Comparison of ENCODE assay signal across 27 mouse cellular contexts in genomic region chr8:36030237-36030636, GRCm38 (mm10).
A peak's percentile ranks its signal among the peaks of the same experiment; 100 is the strongest.
DNase-seq lines count a peak whose midpoint lies in the region; ATAC-seq lines count a peak whose summit lies in the region.
"Had no signal": no experiment of that assay in that cellular context is flagged by ENCODE, and none has a peak within 500 bp of the region (broad histone marks: within the 10 kb centered on the region; RNA-seq: fewer than 3 reads in every experiment).

No protein-coding gene starts in this region.

- no peaks in the 10 kb centered on the region for H3K9me3 ChIP-seq in kidney, embryonic 14.5 days (ENCODE audit: control insufficient read depth, low read length)
- H3K9me3 ChIP-seq: embryonic facial prominence, embryonic 12.5 days; embryonic facial prominence, embryonic 15.5 days; G1E; heart, embryonic 10.5 days; heart, embryonic 13.5 days; hindbrain, embryonic 12.5 days; hindbrain, embryonic 15.5 days had no signal

- 0 out of 2 replicates have a peak, but pooled peaks have one; percentile 28 for ATAC-seq in kidney, embryonic 14.5 days (ENCODE audit: low FRiP score, low TSS enrichment)
- ATAC-seq in CD4-positive, CD25-positive, alpha-beta regulatory T cell, adult 4 months, result peak; percentile 16
- ATAC-seq: forebrain, embryonic 14.5 days; forebrain, postnatal 0 days; Patski had no signal

- DNase-seq in embryo, embryonic 10.5 days (ENCODE audit: low spot score), result peak; percentile 25
- DNase-seq in embryo, embryonic 11 days, result no peak
- DNase-seq in kidney, postnatal 14 days, result no peak
- peak; percentile 30 for DNase-seq in splenic B cell, adult 2 months (ENCODE audit: low read depth, low spot score)
- DNase-seq in heart, postnatal 14 days, result no peak
- DNase-seq: adrenal gland, adult 2 months; adrenal gland, postnatal 14 days; B cell, adult 2 months; cerebellum, adult 11 months; cerebellum, adult 2 months; cerebellum, adult 9-11 months; cerebellum, postnatal 25 days; forebrain, postnatal 0 days; gastrocnemius, postnatal 25 days; heart, adult 2 months; kidney, adult 2 months had no signal

- H3K4me1 ChIP-seq in kidney, embryonic 14.5 days (ENCODE audit: control insufficient read depth, insufficient read depth, low read length), result peaks cover 4% of the 10 kb centered on the region; the same call in 1 of the 2 replicates
- H3K4me1 ChIP-seq: embryonic facial prominence, embryonic 15.5 days; hindbrain, embryonic 12.5 days; hindbrain, embryonic 15.5 days had no signal

- H3K27ac ChIP-seq in kidney, embryonic 14.5 days (ENCODE audit: low read depth, low read length), result no peak overlapping the region
- H3K27ac ChIP-seq: embryonic facial prominence, embryonic 12.5 days; embryonic facial prominence, embryonic 15.5 days; heart, adult 2 months; heart, embryonic 10.5 days; heart, embryonic 13.5 days; hindbrain, embryonic 12.5 days; hindbrain, embryonic 15.5 days had no signal

- intact Hi-C loops in heart, postnatal 14 days (cut with DNase I), result no loop called here

- H3K4me3 ChIP-seq in kidney, embryonic 14.5 days (ENCODE audit: low read length), result no peak overlapping the region
- H3K4me3 ChIP-seq: embryonic facial prominence, embryonic 12.5 days; embryonic facial prominence, embryonic 15.5 days; heart, adult 2 months; heart, embryonic 10.5 days; heart, embryonic 13.5 days; hindbrain, embryonic 12.5 days; hindbrain, embryonic 15.5 days had no signal

- no peaks in the 10 kb centered on the region for H3K36me3 ChIP-seq in kidney, embryonic 14.5 days (ENCODE audit: control insufficient read depth, insufficient read depth, low read length)
- H3K36me3 ChIP-seq in splenic B cell, adult 2 months (ENCODE audit: control insufficient read depth, insufficient read depth, low read length, poor library complexity, severe bottlenecking), result no peaks in the 10 kb centered on the region
- H3K36me3 ChIP-seq: embryonic facial prominence, embryonic 12.5 days; embryonic facial prominence, embryonic 15.5 days; G1E; heart, embryonic 10.5 days; heart, embryonic 13.5 days; hindbrain, embryonic 12.5 days; hindbrain, embryonic 15.5 days had no signal

- no peaks in the 10 kb centered on the region for H3K27me3 ChIP-seq in kidney, embryonic 14.5 days (ENCODE audit: control insufficient read depth, insufficient read depth, low read length)
- no peaks in the 10 kb centered on the region for H3K27me3 ChIP-seq in splenic B cell, adult 2 months (ENCODE audit: control insufficient read depth, insufficient read depth, low read length, poor library complexity, severe bottlenecking)
- H3K27me3 ChIP-seq: embryonic facial prominence, embryonic 12.5 days; embryonic facial prominence, embryonic 15.5 days; heart, embryonic 13.5 days; hindbrain, embryonic 12.5 days; hindbrain, embryonic 15.5 days; Patski had no signal

- WGBS in kidney, embryonic 14.5 days, result 41% methylated on average over 3 of the region's 3 CpGs

- no peak overlapping the region for H3K9ac ChIP-seq in kidney, embryonic 14.5 days (ENCODE audit: low read depth, low read length)
- H3K9ac ChIP-seq: embryonic facial prominence, embryonic 12.5 days; embryonic facial prominence, embryonic 15.5 days; forebrain, postnatal 0 days; heart, embryonic 13.5 days; hindbrain, embryonic 12.5 days; hindbrain, embryonic 15.5 days had no signal

- no peak overlapping the region for H3K4me2 ChIP-seq in kidney, embryonic 14.5 days (replicated peaks; ENCODE audit: low read depth, low read length)
- H3K4me2 ChIP-seq: embryonic facial prominence, embryonic 12.5 days; embryonic facial prominence, embryonic 15.5 days; heart, embryonic 13.5 days; hindbrain, embryonic 12.5 days; hindbrain, embryonic 15.5 days had no signal

Comparison
In these comparisons a context has a peak if more than half of its experiments do, and no peak if none do; other contexts are left out.
1. DNase-seq: peak in embryo, embryonic 10.5 days (single experiment) and splenic B cell, adult 2 months (single experiment); none in embryo, embryonic 11 days (single experiment), kidney, postnatal 14 days (single experiment) and heart, postnatal 14 days (0 of 2).